Mouse (Mus musculus) embryo, embryonic 11.5 days (tissue): ENCODE data around the gene Gcgr.
"Not testable (repeated sequence)": the region's sequence is repeated elsewhere in the genome, so short reads cannot be mapped to it uniquely, and the experiment has no call there.

ENCODE experiments used
- DNase-seq: peaks from one replicate; pipeline ENCODE4 v3.0.0-alpha.2; 2012; ENCODE audit warnings: low read depth, low spot score

The Gcgr gene

GRCm38 (mm10) chr11:120506899-120507298 lies 23.6 kb upstream of the Gcgr start:
- DNase-seq: no peak

GRCm38 (mm10) chr11:120507611-120508289 lies 22.7 kb upstream of the Gcgr start:
- no peak for DNase-seq

DNA sequence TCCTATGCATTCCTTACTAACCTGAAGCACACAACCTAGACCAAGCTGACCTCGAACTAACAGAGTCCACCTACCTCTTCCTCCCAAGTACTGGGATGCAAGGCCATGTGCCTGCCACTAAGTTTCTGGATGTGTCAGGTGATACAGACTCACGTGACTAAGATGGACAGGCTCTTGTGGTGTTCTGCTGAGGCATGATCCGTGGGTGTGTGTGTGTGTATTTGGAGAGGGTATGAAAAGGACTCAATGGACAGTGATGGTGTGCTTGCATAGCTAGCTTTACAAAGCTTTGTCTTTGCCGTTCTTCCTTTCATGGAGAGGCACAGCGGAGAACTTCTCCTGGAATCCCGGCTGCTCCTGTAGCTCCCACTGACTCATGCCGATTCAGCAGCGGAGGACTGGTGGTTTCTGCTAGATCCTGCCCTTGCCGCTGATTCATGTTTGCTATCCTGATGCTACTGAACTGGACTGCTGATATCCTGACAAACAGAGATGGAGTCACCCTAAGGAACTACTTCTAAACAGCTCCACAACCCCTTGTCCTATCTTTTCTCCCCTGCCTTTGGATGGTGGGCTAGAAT lies 22.1 kb upstream of the Gcgr start:
- no peak for DNase-seq

DNA sequence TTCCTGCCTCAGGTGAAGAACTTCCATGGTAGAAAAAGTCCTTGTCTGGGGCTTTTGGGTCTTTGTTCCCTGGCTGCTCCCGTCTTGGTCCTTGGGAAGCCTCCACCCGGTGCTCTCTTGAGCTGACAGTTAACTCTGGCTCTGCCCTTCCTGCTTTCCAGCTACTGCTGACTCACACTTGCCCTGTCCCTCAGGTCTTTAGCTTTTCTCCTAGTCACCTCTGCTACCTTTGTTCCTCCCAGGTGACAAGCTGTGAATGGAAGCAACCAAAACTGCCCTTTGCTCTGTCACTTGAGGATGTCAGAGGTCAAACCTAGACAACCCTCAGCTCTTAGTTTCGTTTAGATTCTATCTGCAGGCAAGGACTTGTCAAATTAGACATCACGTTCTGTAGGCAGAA lies 20.6 kb upstream of the Gcgr start:
- no peak for DNase-seq

GRCm38 (mm10) chr11:120510375-120511030 lies 20.0 kb upstream of the Gcgr start:
- no peak for DNase-seq

DNA sequence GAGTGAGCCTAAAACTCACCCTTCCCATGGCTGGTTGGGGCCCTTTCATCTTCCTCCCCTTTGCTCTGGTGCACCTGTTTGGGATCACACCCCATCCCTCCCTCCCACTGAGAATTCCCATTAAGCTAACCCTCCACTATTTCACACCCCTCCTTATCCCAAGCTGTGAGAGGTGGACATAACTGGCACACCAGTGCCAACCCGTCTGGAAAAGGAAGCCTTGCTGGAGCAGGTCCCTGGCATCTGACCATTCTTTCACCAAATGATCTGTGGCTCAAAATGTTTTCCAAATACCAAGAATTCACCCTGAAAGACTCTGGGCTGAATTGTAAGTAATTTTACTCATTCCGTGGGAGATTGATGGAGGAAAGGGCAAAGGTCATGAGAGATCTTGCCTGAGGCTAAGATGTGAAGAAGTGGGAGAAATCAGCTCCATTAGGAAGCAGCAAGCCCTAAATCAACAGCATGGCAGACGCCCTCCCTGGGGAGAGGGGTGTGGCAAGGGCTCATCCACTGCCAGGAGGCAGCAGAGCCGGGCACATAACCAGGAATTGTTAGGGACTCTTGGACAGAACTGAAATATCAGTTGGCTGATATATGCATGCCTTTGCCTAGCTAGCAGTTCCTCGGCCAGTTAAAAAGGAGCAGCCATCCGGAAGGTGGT lies 17.6 kb upstream of the Gcgr start:
- DNase-seq: no peak

- DNase-seq: not testable (repeated sequence)
These were observed 16.2 kb upstream of the Gcgr start for GRCm38 (mm10) chr11:120514262-120514661.

GRCm38 (mm10) chr11:120515611-120516010 lies 14.9 kb upstream of the Gcgr start:
- DNase-seq: peak; percentile 72

- DNase-seq: no peak
These were observed 13.4 kb upstream of the Gcgr start for GRCm38 (mm10) chr11:120517147-120517546.

- DNase-seq: no peak
These were observed 12.5 kb upstream of the Gcgr start for GRCm38 (mm10) chr11:120518027-120518426.

- no peak for DNase-seq
These were observed 11.9 kb upstream of the Gcgr start for GRCm38 (mm10) chr11:120518558-120518957.

DNA sequence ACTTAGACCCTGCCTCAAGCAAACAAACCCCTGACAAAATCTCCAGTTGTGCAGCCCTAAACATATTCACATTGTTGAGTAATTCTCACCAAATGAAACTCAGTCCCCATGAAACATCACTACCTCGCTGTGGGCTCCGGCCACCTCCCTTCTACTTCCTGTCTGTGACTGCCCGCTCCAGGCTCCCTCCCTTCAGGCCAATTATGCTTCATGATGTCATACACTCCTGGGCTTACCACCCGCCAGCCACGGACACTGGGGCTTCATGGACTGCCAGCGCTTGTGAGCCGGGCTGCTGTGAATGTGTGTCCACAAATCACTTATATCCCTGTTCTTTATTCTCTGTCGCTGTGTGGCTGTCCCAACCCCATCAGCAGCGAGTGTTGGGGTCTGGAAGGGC lies 10.8 kb upstream of the Gcgr start:
- DNase-seq: no peak

GRCm38 (mm10) chr11:120520498-120520897 lies 10.0 kb upstream of the Gcgr start:
- DNase-seq: no peak

GRCm38 (mm10) chr11:120520967-120521540 lies 9.4 kb upstream of the Gcgr start:
- no peak for DNase-seq

DNA sequence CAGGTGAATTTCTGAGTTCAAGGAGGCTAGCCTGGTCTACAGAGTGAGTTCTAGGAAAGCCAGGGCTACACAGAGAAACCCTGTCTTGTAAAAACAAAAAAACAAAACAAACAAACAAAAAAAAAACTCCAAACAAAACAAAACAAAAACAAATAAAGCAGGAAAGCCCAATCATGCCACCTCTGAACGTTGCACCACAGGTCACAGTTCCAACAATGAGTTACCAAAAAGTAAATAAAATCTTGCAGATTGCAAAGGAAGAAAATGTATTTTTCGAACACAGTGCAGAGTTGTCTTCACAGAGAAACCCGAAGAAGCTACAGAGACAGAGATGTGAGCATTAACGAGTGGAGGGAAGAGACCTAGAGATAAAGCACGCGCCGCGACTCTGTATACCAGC lies 7.9 kb upstream of the Gcgr start:
- DNase-seq: no peak

DNA sequence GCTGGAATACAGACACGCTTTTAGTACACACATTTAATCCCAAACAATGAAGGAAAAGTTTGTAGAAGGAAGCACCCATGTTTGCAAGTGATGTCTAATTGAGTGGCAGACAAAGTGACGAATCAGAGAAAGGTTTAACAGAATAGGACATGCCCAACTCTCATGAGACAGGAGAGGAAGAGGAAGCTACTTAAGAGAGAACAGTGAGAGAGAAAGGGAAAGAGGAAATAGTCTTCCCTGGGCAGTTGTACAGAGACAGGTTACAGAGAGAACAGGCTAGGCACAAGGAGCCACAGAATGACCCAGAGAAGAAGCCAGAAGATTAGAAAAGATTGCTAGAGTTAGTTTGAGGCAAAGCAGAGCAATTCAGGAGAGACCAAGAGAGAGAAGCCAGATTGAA lies 4.5 kb upstream of the Gcgr start:
- no peak for DNase-seq

- DNase-seq: no peak
These were observed 2.7 kb upstream of the Gcgr start for GRCm38 (mm10) chr11:120527690-120528354.

- DNase-seq: no peak
These were observed 1.6 kb upstream of the Gcgr start for GRCm38 (mm10) chr11:120528903-120529302.

GRCm38 (mm10) chr11:120531646-120532045 lies 1.1 kb downstream of the Gcgr start:
- DNase-seq: no peak

DNA sequence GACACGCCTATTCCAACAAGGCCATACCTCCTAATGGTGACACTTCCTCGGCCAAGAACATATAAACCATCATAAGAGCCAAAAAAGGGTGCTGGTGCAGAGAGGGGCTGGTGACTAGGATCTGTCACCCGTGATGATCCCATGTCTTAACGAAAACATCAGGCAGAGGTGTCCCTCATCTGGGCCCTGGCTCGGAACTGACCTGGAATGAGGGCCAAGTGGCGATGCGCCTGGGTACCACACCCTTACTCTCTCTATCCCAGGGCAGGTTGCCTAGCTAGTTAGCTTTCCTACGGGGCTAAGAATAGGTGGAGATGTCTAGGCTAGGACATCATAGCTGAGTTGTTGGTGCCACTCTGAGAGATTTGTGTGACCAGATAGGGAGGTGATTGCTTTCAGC lies 3.6 kb downstream of the Gcgr start:
- no peak for DNase-seq

DNA sequence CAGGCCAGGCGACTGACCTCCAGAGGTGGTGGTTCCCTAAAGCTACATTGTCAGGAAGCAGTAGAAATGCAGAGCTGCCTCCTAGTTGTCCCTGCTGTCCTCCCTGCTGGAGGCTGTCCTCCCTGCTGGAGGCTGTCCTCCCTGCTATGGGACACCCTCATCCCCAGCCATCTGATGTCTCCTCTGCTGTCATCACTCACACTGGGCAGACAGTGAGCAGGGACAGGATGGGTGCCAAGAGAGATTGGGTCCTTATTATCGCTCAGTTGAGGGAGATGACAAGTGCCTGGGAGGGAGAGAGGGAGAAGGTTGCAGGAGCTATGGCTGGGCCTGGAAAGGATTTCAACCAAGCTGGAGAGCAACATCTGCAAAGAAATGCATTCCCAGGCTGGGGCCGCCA lies 4.6 kb downstream of the Gcgr start:
- no peak for DNase-seq

DNA sequence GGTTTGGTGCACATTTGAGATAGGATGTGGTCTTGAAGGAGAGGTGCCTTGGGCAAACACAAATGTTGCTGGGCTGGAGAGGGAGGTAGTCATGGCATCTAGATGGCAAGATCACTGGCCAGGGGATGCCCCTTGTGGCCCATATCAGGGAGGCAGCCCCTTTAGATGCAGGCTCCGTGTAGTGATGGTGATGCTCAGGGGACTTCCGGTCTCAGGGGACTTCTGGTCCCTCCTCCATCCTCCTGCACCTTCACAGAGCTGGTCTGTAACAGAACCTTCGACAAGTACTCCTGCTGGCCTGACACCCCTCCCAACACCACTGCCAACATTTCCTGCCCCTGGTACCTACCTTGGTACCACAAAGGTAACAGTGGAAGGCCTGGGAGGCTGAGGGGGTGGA lies 5.3 kb downstream of the Gcgr start:
- no peak for DNase-seq
